Mouse (Mus musculus): ENCODE measurements around the gene Cysrt1.
"Not testable (repeated sequence)": the region's sequence is repeated elsewhere in the genome, so short reads cannot be mapped to it uniquely, and the experiment has no call there.

The Cysrt1 gene

GRCm38 (mm10) chr2:25264286-25264660, 22.0 kb upstream of the Cysrt1 start:
- DNase-seq = no peak

- DNase-seq = no peak
These were observed 21.5 kb upstream of the Cysrt1 start for GRCm38 (mm10) chr2:25263623-25264285.

DNA sequence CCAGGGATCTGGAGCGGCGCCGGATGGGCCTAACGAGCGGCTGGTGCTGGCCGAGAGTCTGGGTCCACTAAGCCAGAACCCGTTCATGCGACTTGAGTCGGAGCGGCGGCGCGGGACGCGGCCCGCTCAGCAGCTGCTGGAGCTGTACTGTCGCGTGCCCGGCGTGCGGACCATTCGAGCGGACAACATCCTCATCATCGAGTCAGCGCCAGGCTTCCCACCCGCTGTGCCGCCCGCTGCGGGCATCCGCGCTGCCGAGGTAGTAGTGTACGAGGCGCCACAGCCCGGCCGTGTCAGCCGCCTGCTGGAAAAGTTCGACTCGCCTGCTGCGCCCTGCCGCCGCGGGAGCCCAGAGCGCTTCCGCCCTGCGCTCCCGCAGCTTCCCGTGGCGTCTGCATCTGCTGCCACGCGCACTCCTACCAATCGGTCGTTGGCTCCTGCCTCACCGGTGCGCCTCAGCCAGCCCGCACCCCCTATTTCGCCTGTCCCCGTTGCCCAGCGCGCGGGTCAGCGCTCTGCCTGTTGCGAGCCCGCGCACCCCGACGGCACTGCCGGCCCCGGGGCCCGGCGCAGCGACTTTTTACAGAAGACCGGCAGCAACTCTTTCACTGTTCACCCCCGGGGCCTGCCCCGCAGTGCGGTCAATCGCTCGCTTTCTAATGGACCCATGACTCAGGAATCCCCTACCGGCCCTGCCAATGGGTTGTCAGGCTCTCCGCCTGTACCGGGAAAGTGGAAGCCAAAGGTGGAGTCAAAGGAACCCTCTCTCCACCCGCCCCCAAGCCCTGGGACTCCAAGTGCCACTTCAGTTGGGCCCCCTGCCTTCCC, 20.8 kb upstream of the Cysrt1 start:
- no peak for DNase-seq

- peak; percentile 97 for DNase-seq
These were observed 20.1 kb upstream of the Cysrt1 start, which contains the start of gene Tprn for GRCm38 (mm10) chr2:25262291-25262767. Gene Tprn, plus strand, starts transcription at chr2:25262618.

GRCm38 (mm10) chr2:25261870-25262269, 19.6 kb upstream of the Cysrt1 start:
- DNase-seq = no peak

DNA sequence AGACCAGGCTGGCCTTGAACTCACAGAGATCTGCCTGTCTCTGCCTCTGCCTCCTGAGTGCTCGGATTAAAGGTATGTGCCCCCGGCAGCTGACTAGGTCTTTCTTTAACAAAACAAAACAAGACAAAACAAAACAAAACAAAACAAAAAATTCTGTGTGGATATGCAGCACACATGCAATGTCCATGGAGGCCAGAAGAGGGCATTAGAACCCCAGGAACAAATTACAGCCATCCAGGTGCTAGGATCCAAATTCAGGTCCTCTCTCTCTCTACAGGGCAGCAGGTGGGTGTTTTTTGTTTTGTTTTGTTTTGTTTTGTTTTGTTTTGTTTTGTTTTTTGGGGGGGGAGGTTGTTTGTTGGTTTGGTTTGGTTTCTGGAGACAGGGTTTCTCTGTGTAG, 16.6 kb upstream of the Cysrt1 start:
- no peak for DNase-seq

DNA sequence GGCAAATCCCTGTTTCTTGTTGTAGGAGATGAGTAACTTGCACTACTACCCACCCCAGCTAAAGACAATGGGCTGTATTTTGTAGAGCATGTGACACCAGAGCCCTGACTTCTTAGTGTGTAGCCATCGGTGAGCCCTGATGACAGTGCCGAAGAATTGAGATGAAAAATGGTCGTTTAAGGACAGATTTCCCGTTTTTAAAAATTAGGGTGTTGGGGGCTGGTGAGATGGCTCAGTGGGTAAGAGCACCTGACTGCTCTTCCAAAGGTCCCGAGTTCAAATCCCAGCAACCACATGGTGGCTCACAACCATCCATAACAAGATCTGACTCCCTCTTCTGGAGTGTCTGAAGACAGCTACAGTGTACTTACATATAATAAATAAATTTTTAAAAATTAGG, 15.0 kb upstream of the Cysrt1 start:
- DNase-seq = not testable (repeated sequence)

- DNase-seq = not testable (repeated sequence)
These were observed 14.3 kb upstream of the Cysrt1 start for GRCm38 (mm10) chr2:25256443-25257109.

DNA sequence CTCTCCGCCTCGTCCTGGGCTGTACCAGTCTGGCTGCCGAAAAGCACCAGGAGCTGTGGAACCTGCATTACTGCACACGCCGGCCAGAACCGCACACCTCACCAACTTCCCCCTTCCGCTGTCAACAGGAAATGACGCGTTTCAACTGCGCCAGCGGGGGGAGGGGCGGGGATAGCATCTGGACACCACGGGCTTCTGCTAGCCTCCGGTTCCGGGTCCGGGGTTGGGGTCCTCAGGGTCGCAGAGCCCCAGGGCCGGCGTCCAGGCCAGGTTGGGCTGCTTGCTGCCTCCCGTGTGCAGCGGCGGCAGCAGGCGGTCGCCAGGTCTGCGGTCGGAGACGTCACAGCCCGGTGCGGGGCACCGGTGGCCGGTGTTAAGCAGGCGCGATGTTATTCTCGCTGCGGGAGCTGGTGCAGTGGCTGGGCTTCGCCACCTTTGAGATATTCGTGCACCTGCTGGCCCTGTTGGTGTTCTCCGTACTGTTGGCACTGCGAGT, 13.1 kb upstream of the Cysrt1 start, which contains the start of gene Tmem203:
TSS of gene Tmem203 (plus strand) at position 156 of the 496 bp plus-strand sequence.
- DNase-seq = peak; percentile 88

GRCm38 (mm10) chr2:25252331-25252730, 10.1 kb upstream of the Cysrt1 start:
- DNase-seq = no peak

- DNase-seq = no peak
These were observed 4.2 kb upstream of the Cysrt1 start, which contains the start of gene AL732309.1 for GRCm38 (mm10) chr2:25246183-25247072. Gene AL732309.1, minus strand, starts transcription at chr2:25246863.

DNA sequence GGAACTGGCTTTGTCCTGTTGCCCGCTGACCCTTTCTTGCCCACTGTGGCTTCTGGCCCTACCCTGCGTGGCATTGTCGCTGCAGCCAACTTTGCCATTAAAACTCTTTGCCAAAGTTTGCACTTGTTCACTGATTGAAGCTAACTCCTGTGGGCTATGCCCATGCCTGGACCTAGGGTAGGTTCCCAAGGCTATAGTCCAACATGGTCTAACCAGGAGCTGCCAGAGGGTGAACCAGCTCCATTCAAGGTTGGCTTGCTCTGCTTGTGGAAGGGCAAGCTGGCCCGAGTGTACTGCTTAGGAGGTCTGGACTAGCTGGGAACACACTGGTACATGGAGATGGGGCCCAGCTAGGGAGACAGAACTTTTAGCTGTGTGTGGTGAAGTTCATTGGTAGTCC, 1.9 kb upstream of the Cysrt1 start:
- DNase-seq = no peak

DNA sequence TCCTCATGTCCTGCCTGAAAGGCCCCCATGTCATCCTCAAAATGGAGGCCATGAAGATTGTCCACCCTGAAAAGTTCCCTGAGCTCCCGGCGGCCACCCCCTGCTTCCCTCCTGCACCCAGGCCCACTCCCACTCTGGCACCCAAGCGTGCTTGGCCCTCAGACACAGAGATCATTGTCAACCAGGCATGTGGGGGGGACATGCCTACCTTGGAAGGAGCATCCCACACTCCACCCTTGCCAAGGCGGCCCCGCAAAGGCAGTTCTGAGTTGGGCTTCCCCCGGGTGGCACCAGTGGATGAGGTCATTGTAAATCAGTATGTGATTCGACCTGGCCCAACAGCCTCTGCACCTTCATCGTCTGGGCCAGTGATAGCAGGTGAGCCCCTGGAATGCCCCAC, 1.1 kb upstream of the Cysrt1 start:
- no peak for DNase-seq

DNA sequence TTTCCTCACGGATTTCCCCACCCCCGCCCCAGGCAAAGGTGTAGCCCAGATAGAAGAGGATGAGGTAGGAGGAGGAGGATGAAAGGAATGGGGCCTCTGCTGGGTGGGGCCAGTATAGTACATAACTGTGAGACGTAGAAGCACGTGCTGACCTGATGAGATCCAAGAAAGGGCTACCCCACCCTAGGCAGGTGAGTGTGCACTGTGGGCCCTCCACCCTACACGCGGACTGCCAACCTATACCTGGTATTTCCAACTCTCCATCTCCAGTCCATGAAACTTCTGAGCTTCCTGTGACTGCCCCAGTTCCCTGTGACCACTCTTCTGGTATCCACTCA, 845 bp downstream of the Cysrt1 start:
- DNase-seq = no peak

GRCm38 (mm10) chr2:25240723-25241437, 1.4 kb downstream of the Cysrt1 start:
- peak; percentile 87 for DNase-seq

- no peak for DNase-seq
These were observed 1.9 kb downstream of the Cysrt1 start for GRCm38 (mm10) chr2:25240310-25240709.

DNA sequence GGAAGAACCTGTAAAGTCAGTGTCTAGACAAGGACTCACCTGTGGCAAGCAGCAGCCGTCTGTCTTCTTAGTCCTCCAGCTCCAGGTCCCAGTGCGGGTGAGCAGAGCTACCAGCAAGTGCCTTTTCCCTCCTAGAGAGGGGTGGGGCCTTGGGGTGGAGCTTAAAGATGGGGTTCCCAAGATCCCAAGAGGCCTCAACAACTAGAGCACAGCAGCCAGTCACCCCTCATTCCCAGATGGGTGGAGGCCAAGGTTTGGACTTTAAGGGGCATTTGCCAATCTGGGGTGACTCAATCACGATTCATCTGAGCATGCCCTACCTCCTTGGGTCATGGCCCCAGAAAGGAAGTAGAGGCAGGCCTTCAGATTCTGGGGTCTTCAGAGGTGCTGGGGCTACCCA, 2.5 kb downstream of the Cysrt1 start:
- DNase-seq = no peak

- DNase-seq = no peak
These were observed 4.1 kb downstream of the Cysrt1 start for GRCm38 (mm10) chr2:25238106-25238505.

DNA sequence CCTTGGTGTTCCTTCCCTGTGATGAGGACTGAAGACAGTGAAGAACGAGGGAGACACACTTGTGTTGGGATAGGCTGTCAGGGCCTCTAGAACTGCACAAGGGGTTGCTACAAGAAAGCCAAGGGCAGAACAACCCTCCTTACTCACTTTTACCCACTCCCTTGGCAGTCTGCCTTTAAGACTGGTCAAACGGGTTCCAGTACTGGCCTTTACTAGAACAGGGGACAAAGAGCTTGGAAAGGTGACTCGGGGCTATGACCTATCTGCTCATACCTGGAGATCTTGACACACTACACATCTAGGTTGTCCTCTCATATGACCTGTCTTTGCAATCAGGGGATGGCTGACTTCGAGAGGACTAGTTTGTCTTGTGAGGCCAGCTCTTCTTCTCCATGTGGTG, 4.7 kb downstream of the Cysrt1 start:
- no peak for DNase-seq

GRCm38 (mm10) chr2:25236614-25237013, 5.6 kb downstream of the Cysrt1 start, which contains the start of gene Rnf224:
Gene Rnf224, minus strand, starts transcription at chr2:25236787.
- DNase-seq = no peak

DNA sequence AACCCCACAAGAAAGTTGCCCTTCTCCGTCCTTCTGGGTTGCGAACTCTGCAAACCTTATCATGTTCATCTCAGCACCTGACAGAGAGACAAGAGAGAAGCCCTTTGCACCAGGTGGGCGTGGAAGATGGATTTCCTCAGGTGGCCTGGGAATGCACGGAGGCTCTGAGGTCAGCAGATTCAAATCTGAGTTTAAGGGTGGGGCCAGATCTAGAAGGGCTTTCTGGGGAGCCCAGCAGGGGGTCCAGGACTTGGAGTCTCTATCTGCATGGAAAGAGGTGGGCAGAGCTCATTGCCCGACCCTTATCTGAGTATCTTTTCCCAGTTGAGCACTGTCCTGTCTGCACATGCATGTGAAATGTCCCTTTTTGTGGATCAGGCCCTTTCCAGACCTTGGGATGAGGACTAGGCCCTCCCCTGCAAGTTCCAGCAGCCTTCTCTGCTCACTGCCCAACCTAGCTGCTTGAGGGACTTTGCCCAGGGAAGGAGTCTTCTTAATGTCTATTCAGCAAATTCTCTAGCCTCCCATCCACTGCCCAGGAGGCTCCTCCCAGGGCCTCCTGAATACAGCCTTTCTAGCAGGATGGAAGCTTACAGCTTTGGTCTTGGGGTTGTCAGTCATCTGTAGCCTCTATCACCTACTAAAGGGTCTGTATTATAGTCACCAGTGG, 7.6 kb downstream of the Cysrt1 start:
- no peak for DNase-seq
